Comparison of ENCODE assay signal across 7 mouse cellular contexts in genomic region chr13:14063942-14064271, GRCm38 (mm10). TPM values are rescaled to one million over a fixed set of nuclear protein-coding genes. Genes with fewer than 3 reads are reported as not detected.
DNase-seq lines count a peak whose midpoint lies in the region; ATAC-seq and TF ChIP-seq lines count a peak whose summit lies in the region.

No protein-coding gene starts in this region.

- peak overlapping the region; percentile 98 for H3K9ac ChIP-seq in neural tube, embryonic 11.5 days (ENCODE audit: low read length)
- peak overlapping the region; percentile 98 for H3K9ac ChIP-seq in limb, embryonic 14.5 days (ENCODE audit: low read depth, low read length, severe bottlenecking)
- H3K9ac ChIP-seq in stomach, embryonic 14.5 days (replicated peaks; ENCODE audit: low read depth, low read length): peak overlapping the region; percentile 98

- H3K4me1 ChIP-seq in neural tube, embryonic 11.5 days (ENCODE audit: control insufficient read depth, insufficient read depth, low read length): peaks cover 4% of the 10 kb centered on the region; the same call in 1 of the 2 replicates
- peaks cover 28% of the 10 kb centered on the region for H3K4me1 ChIP-seq in forebrain, embryonic 10.5 days
- peaks cover 15% of the 10 kb centered on the region for H3K4me1 ChIP-seq in limb, embryonic 14.5 days (ENCODE audit: control insufficient read depth, insufficient read depth, low read length)
- peaks cover 6% of the 10 kb centered on the region; the same call in 1 of the 2 replicates for H3K4me1 ChIP-seq in stomach, embryonic 14.5 days (ENCODE audit: control insufficient read depth, insufficient read depth, low read length)

- peak; percentile 46 for ATAC-seq in neural tube, embryonic 11.5 days (ENCODE audit: insufficient read depth, low FRiP score, low TSS enrichment)
- ATAC-seq in limb, embryonic 14.5 days (ENCODE audit: low FRiP score, low read depth): peak; percentile 41
- ATAC-seq in stomach, embryonic 14.5 days (ENCODE audit: insufficient number of reproducible peaks, insufficient read depth, low FRiP score, low read depth): peak; percentile 23
- ATAC-seq in inflammation-experienced regulatory T-cells, adult 6 months: no peak

- peak overlapping the region; percentile 99 for H3K4me3 ChIP-seq in neural tube, embryonic 11.5 days (ENCODE audit: low read depth, low read length)
- H3K4me3 ChIP-seq in forebrain, embryonic 10.5 days: peak overlapping the region; percentile 99
- peak overlapping the region; percentile 99 for H3K4me3 ChIP-seq in limb, embryonic 14.5 days (replicated peaks; ENCODE audit: low read length)
- H3K4me3 ChIP-seq in stomach, embryonic 14.5 days (ENCODE audit: low read depth, low read length): peak overlapping the region; percentile 99

- H3K4me2 ChIP-seq in neural tube, embryonic 11.5 days (ENCODE audit: low read depth): peak overlapping the region; percentile 72
- H3K4me2 ChIP-seq in limb, embryonic 14.5 days (replicated peaks; ENCODE audit: low read depth, low read length, severe bottlenecking): peak overlapping the region; percentile 65
- peak overlapping the region; percentile 68; the same call in 1 of the 2 replicates for H3K4me2 ChIP-seq in stomach, embryonic 14.5 days (replicated peaks; ENCODE audit: low read depth, low read length)

- H3K27me3 ChIP-seq in neural tube, embryonic 11.5 days (ENCODE audit: control insufficient read depth, insufficient read depth, low read length): no peaks in the 10 kb centered on the region
- no peaks in the 10 kb centered on the region for H3K27me3 ChIP-seq in forebrain, embryonic 10.5 days (ENCODE audit: poor library complexity, severe bottlenecking)
- H3K27me3 ChIP-seq in limb, embryonic 14.5 days (ENCODE audit: control insufficient read depth, insufficient read depth, low read length): no peaks in the 10 kb centered on the region
- no peaks in the 10 kb centered on the region for H3K27me3 ChIP-seq in stomach, embryonic 14.5 days (ENCODE audit: control insufficient read depth, insufficient read depth, low read length)

- no peaks in the 10 kb centered on the region for H3K9me3 ChIP-seq in neural tube, embryonic 11.5 days (ENCODE audit: control insufficient read depth, low read length)
- no peaks in the 10 kb centered on the region for H3K9me3 ChIP-seq in forebrain, embryonic 10.5 days
- H3K9me3 ChIP-seq in limb, embryonic 14.5 days (ENCODE audit: control insufficient read depth, low read length): no peaks in the 10 kb centered on the region
- H3K9me3 ChIP-seq in stomach, embryonic 14.5 days (ENCODE audit: control insufficient read depth, low read depth, low read length): no peaks in the 10 kb centered on the region

- peak overlapping the region; percentile 95 for H3K27ac ChIP-seq in neural tube, embryonic 11.5 days (ENCODE audit: low read depth, low read length)
- peak overlapping the region; percentile 97 for H3K27ac ChIP-seq in forebrain, embryonic 10.5 days
- H3K27ac ChIP-seq in limb, embryonic 14.5 days (replicated peaks; ENCODE audit: low read depth, low read length): peak overlapping the region; percentile 98
- H3K27ac ChIP-seq in stomach, embryonic 14.5 days (ENCODE audit: low read length): peak overlapping the region; percentile 97

- no peaks in the 10 kb centered on the region for H3K36me3 ChIP-seq in neural tube, embryonic 11.5 days (ENCODE audit: control insufficient read depth, insufficient read depth, low read length)
- peaks cover 46% of the 10 kb centered on the region for H3K36me3 ChIP-seq in forebrain, embryonic 10.5 days (replicated peaks)
- peaks cover 8% of the 10 kb centered on the region; the same call in 1 of the 2 replicates for H3K36me3 ChIP-seq in limb, embryonic 14.5 days (ENCODE audit: control insufficient read depth, insufficient read depth, low read length)
- peaks cover 2% of the 10 kb centered on the region; the same call in 1 of the 2 replicates for H3K36me3 ChIP-seq in stomach, embryonic 14.5 days (ENCODE audit: control insufficient read depth, insufficient read depth, low read length)

- no peak for TF ChIP-seq POLR2A in limb, embryonic 14.5 days (IDR thresholded peaks at IDR 0.05; ENCODE audit: borderline replicate concordance, extremely low read depth, insufficient read depth, insufficient read length)

- whole genome bisulfite sequencing in neural tube, embryonic 11.5 days: 2% methylated on average over 16 of the region's 31 CpGs
- 0% methylated on average over 28 of the region's 31 CpGs for WGBS in forebrain, embryonic 10.5 days
- WGBS in limb, embryonic 14.5 days: 0% methylated on average over 20 of the region's 31 CpGs
- under 1% methylated on average over 21 of the region's 31 CpGs for WGBS in stomach, embryonic 14.5 days

- DNase-seq in neural tube, embryonic 11.5 days (ENCODE audit: low spot score): no peak
- no peak for DNase-seq in neural tube, embryonic 10.5 days (ENCODE audit: extremely low spot score, low spot score)
- no peak for DNase-seq in forebrain, embryonic 10.5 days (ENCODE audit: extremely low spot score, low spot score)
- DNase-seq in limb, embryonic 14.5 days (ENCODE audit: low spot score): no peak
- no peak for DNase-seq in frontal cortex, postnatal 14 days (ENCODE audit: low spot score in 2 of 2)

RNA-seq across cellular contexts. Expression of gene Ggps1, which starts 0.6 kb away (rescaled TPM):
- polyA plus RNA-seq in neural tube, embryonic 11.5 days (2014; fragmentation: Nextera tagmentation; extraction: Ambion mirVana): 75.3 and 76.9 TPM in 2 replicates
- 54.8 and 56.3 TPM in 2 replicates for polyA plus RNA-seq in forebrain, embryonic 10.5 days (2016; fragmentation: Nextera tagmentation; extraction: Ambion mirVana)
- polyA plus RNA-seq in limb, embryonic 14.5 days (2012; rRNA removed): 31.7 and 35.9 TPM in 2 replicates
- 48.2 and 55.9 TPM in 2 replicates for polyA plus RNA-seq in limb, embryonic 14.5 days (2014; fragmentation: Nextera tagmentation; extraction: Ambion mirVana)
- polyA plus RNA-seq in stomach, embryonic 14.5 days (2014; fragmentation: Nextera tagmentation; extraction: Ambion mirVana): 56.3 and 61.4 TPM in 2 replicates
- 100 to 1,000 TPM in 1 of 3 experiments, 10 to 100 TPM in 2; 88.4 to 108 (median 91.0) TPM for polyA plus RNA-seq in inflammation-experienced regulatory T-cells, adult 6 months (2017; shearing (Covaris generic))

RNA-seq across cellular contexts. Expression of gene Arid4b, which starts 0.9 kb away (rescaled TPM):
- 75.9 and 78.8 TPM in 2 replicates for polyA plus RNA-seq in neural tube, embryonic 11.5 days (2014; fragmentation: Nextera tagmentation; extraction: Ambion mirVana)
- polyA plus RNA-seq in forebrain, embryonic 10.5 days (2016; fragmentation: Nextera tagmentation; extraction: Ambion mirVana): 67.2 and 71.4 TPM in 2 replicates
- polyA plus RNA-seq in limb, embryonic 14.5 days (2012; rRNA removed): 23.3 and 25.9 TPM in 2 replicates
- polyA plus RNA-seq in limb, embryonic 14.5 days (2014; fragmentation: Nextera tagmentation; extraction: Ambion mirVana): 68.8 and 81.1 TPM in 2 replicates
- 77.6 and 79.2 TPM in 2 replicates for polyA plus RNA-seq in stomach, embryonic 14.5 days (2014; fragmentation: Nextera tagmentation; extraction: Ambion mirVana)
- 10 to 100 TPM; 49.5 to 68.7 (median 53.9) TPM for polyA plus RNA-seq in inflammation-experienced regulatory T-cells, adult 6 months (2017; shearing (Covaris generic))

RNA-seq across cellular contexts. Expression of gene Tbce, which starts 24.5 kb away (rescaled TPM):
- 66.5 and 69.1 TPM in 2 replicates for polyA plus RNA-seq in neural tube, embryonic 11.5 days (2014; fragmentation: Nextera tagmentation; extraction: Ambion mirVana)
- polyA plus RNA-seq in forebrain, embryonic 10.5 days (2016; fragmentation: Nextera tagmentation; extraction: Ambion mirVana): 48.4 and 49.7 TPM in 2 replicates
- 111 and 116 TPM in 2 replicates for polyA plus RNA-seq in limb, embryonic 14.5 days (2012; rRNA removed)
- 48.4 and 54.7 TPM in 2 replicates for polyA plus RNA-seq in limb, embryonic 14.5 days (2014; fragmentation: Nextera tagmentation; extraction: Ambion mirVana)
- polyA plus RNA-seq in stomach, embryonic 14.5 days (2014; fragmentation: Nextera tagmentation; extraction: Ambion mirVana): 70.4 and 74.4 TPM in 2 replicates
- polyA plus RNA-seq in inflammation-experienced regulatory T-cells, adult 6 months (2017; shearing (Covaris generic)): 100 to 1,000 TPM in 1 of 3 experiments, 10 to 100 TPM in 2; 72.6 to 120 (median 76.2) TPM
